Comparison of ENCODE assay signal across 9 mouse cellular contexts in the genomic region with DNA sequence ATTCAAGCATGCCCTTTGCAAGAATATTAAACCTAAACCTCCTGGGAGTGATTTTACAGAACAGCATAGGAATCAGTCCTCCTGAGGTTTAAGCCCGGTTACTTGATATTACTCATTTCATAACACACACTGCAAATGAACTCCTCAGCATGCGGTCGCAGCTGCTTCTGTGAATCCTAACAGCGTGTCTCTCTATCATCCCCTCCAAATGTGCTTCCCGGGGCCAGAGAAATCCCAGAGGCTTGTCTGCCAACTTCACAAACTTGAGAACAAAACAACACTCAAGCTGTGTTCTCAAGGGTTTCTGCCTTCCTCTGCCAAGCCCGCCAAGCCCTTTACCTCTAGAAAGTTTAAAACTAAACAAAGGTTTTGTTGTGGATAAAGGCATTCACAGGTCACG.
A peak's percentile ranks its signal among the peaks of the same experiment; 100 is the strongest.
DNase-seq lines count a peak whose midpoint lies in the region; ATAC-seq and TF ChIP-seq lines count a peak whose summit lies in the region.
"Had no signal": no experiment of that assay in that cellular context is flagged by ENCODE, and none has a peak within 500 bp of the region (broad histone marks: within the 10 kb centered on the region; RNA-seq: fewer than 3 reads in every experiment).

No protein-coding gene starts in this region.

- H3K4me2 ChIP-seq in embryonic facial prominence, embryonic 12.5 days (replicated peaks): no peak overlapping the region
- no peak overlapping the region for H3K4me2 ChIP-seq in limb, embryonic 14.5 days (replicated peaks; ENCODE audit: low read depth, low read length, severe bottlenecking)
- H3K4me2 ChIP-seq: liver, embryonic 13.5 days had no signal

- no peaks in the 10 kb centered on the region for H3K27me3 ChIP-seq in embryonic facial prominence, embryonic 12.5 days
- H3K27me3 ChIP-seq in embryonic facial prominence, embryonic 10.5 days (replicated peaks; ENCODE audit: low read depth, poor library complexity, severe bottlenecking): no peaks in the 10 kb centered on the region
- H3K27me3 ChIP-seq in limb, embryonic 14.5 days (ENCODE audit: control insufficient read depth, insufficient read depth, low read length): no peaks in the 10 kb centered on the region
- no peaks in the 10 kb centered on the region for H3K27me3 ChIP-seq in limb, embryonic 10.5 days (ENCODE audit: low read depth, poor library complexity, severe bottlenecking)
- H3K27me3 ChIP-seq: liver, embryonic 13.5 days had no signal

- peaks cover 7% of the 10 kb centered on the region; the same call in 1 of the 2 replicates for H3K4me1 ChIP-seq in embryonic facial prominence, embryonic 12.5 days
- H3K4me1 ChIP-seq in embryonic facial prominence, embryonic 10.5 days: peaks cover 5% of the 10 kb centered on the region; the same call in 1 of the 2 replicates
- no peaks in the 10 kb centered on the region for H3K4me1 ChIP-seq in limb, embryonic 14.5 days (ENCODE audit: control insufficient read depth, insufficient read depth, low read length)
- no peaks in the 10 kb centered on the region for H3K4me1 ChIP-seq in limb, embryonic 10.5 days

- H3K36me3 ChIP-seq in embryonic facial prominence, embryonic 12.5 days: no peaks in the 10 kb centered on the region
- H3K36me3 ChIP-seq in embryonic facial prominence, embryonic 10.5 days (replicated peaks): no peaks in the 10 kb centered on the region
- H3K36me3 ChIP-seq in limb, embryonic 14.5 days (ENCODE audit: control insufficient read depth, insufficient read depth, low read length): no peaks in the 10 kb centered on the region
- H3K36me3 ChIP-seq in limb, embryonic 10.5 days: no peaks in the 10 kb centered on the region
- H3K36me3 ChIP-seq: liver, embryonic 13.5 days had no signal

- WGBS in embryonic facial prominence, embryonic 12.5 days: 16% methylated on average over 7 of the region's 7 CpGs
- WGBS in embryonic facial prominence, embryonic 10.5 days: 28% methylated on average over 7 of the region's 7 CpGs
- 20% methylated on average over 7 of the region's 7 CpGs for WGBS in limb, embryonic 14.5 days
- 36% methylated on average over 7 of the region's 7 CpGs for WGBS in limb, embryonic 10.5 days

- TF ChIP-seq POLR2A in limb, embryonic 14.5 days (IDR thresholded peaks at IDR 0.05; ENCODE audit: borderline replicate concordance, extremely low read depth, insufficient read depth, insufficient read length): no peak

- H3K9ac ChIP-seq in embryonic facial prominence, embryonic 12.5 days: no peak overlapping the region
- no peak overlapping the region for H3K9ac ChIP-seq in limb, embryonic 14.5 days (ENCODE audit: low read depth, low read length, severe bottlenecking)
- H3K9ac ChIP-seq: liver, embryonic 13.5 days had no signal

- 0 out of 2 replicates have a peak overlapping the region, but pooled peaks have one; percentile 17 for H3K27ac ChIP-seq in embryonic facial prominence, embryonic 12.5 days
- no peak overlapping the region for H3K27ac ChIP-seq in embryonic facial prominence, embryonic 10.5 days (replicated peaks)
- no peak overlapping the region for H3K27ac ChIP-seq in limb, embryonic 14.5 days (replicated peaks; ENCODE audit: low read depth, low read length)
- no peak overlapping the region for H3K27ac ChIP-seq in limb, embryonic 10.5 days
- H3K27ac ChIP-seq: liver, embryonic 13.5 days had no signal

- ATAC-seq in embryonic facial prominence, embryonic 12.5 days (ENCODE audit: insufficient number of reproducible peaks, insufficient read depth, low FRiP score, low TSS enrichment): no peak
- no peak for ATAC-seq in limb, embryonic 14.5 days (ENCODE audit: low FRiP score, low read depth)

- H3K4me3 ChIP-seq in embryonic facial prominence, embryonic 12.5 days: no peak overlapping the region
- no peak overlapping the region for H3K4me3 ChIP-seq in embryonic facial prominence, embryonic 10.5 days
- H3K4me3 ChIP-seq in limb, embryonic 14.5 days (replicated peaks; ENCODE audit: low read length): no peak overlapping the region
- no peak overlapping the region for H3K4me3 ChIP-seq in limb, embryonic 10.5 days
- H3K4me3 ChIP-seq: liver, embryonic 13.5 days had no signal

- intact Hi-C loops in heart, postnatal 36 days (cut with DNase I): no loop called here

- no peaks in the 10 kb centered on the region for H3K9me3 ChIP-seq in embryonic facial prominence, embryonic 12.5 days
- no peaks in the 10 kb centered on the region for H3K9me3 ChIP-seq in embryonic facial prominence, embryonic 10.5 days
- H3K9me3 ChIP-seq in limb, embryonic 14.5 days (ENCODE audit: control insufficient read depth, low read length): no peaks in the 10 kb centered on the region
- H3K9me3 ChIP-seq in limb, embryonic 10.5 days (replicated peaks): no peaks in the 10 kb centered on the region
- H3K9me3 ChIP-seq: liver, embryonic 13.5 days had no signal

- DNase-seq in embryonic facial prominence, embryonic 10.5 days (ENCODE audit: low spot score): no peak
- peak; percentile 55 for DNase-seq in limb, embryonic 14.5 days (ENCODE audit: low spot score)
- DNase-seq in limb, embryonic 10.5 days (ENCODE audit: low spot score): no peak
- peak; percentile 11 to 12 for DNase-seq in heart, postnatal 36 days
- DNase-seq in right cerebral cortex, postnatal 4 days: peak; percentile 16
- DNase-seq in adrenal gland, adult 18-20 months (ENCODE audit: low spot score in 2 of 2): no peak
- no peak for DNase-seq in adrenal gland, postnatal 25 days
- DNase-seq: liver, embryonic 13.5 days had no signal

Comparison
In these comparisons a context has a peak if more than half of its experiments do, and no peak if none do; other contexts are left out.
1. DNase-seq: peak in limb, embryonic 14.5 days (single experiment), heart, postnatal 36 days (2 of 2) and right cerebral cortex, postnatal 4 days (single experiment); none in embryonic facial prominence, embryonic 10.5 days (single experiment), limb, embryonic 10.5 days (single experiment), adrenal gland, adult 18-20 months (0 of 2) and adrenal gland, postnatal 25 days (single experiment).